ENCODE assay signal across 8 mouse cellular contexts in genomic region chr2:126552357-126553290, GRCm38 (mm10). TPM values are rescaled to one million over a fixed set of nuclear protein-coding genes. Genes with fewer than 3 reads are reported as not detected.
DNase-seq lines count a peak whose midpoint lies in the region; ATAC-seq and TF ChIP-seq lines count a peak whose summit lies in the region.

Slc27a2 (plus strand) TSS chr2:126552407.

- H3K27me3 ChIP-seq in lung, embryonic 15.5 days: peaks cover 42% of the 10 kb centered on the region

- DNase-seq in ovary, postnatal 36 days (ENCODE audit: low spot score): peak; percentile 52
- DNase-seq in ovary, postnatal 10 days (ENCODE audit: low spot score): no peak
- peak; percentile 41 for DNase-seq in embryo, embryonic 10.5 days (ENCODE audit: low spot score)
- peak; percentile 11 to 19 for DNase-seq in heart, postnatal 14 days
- no peak for DNase-seq in large intestine, adult 2 months (ENCODE audit: low read depth, low spot score)
- DNase-seq in MN1 (ENCODE audit: low spot score): no peak

- H3K9me3 ChIP-seq in lung, embryonic 15.5 days: no peaks in the 10 kb centered on the region

- intact Hi-C loops in heart, postnatal 14 days (cut with DNase I): no loop called here

- TF ChIP-seq CTCF in olfactory bulb, adult 2 months (IDR thresholded peaks at IDR 0.05; ENCODE audit: insufficient read depth, low read depth, low read length): no peak

- no peaks in the 10 kb centered on the region for H3K36me3 ChIP-seq in lung, embryonic 15.5 days

- TF ChIP-seq POLR2A in olfactory bulb, adult 2 months (IDR thresholded peaks at IDR 0.05; ENCODE audit: insufficient read depth, low read depth, low read length): no peak

- H3K4me2 ChIP-seq in lung, embryonic 15.5 days: peak within 1 kb of the TSS; percentile 92

- no peak within 1 kb of the TSS for H3K27ac ChIP-seq in lung, embryonic 15.5 days
- H3K27ac ChIP-seq in olfactory bulb, adult 2 months (ENCODE audit: insufficient read depth, low read depth, low read length): no peak within 1 kb of the TSS

- H3K4me3 ChIP-seq in lung, embryonic 15.5 days: peak within 1 kb of the TSS; percentile 46
- peak within 1 kb of the TSS; percentile 53 for H3K4me3 ChIP-seq in olfactory bulb, adult 2 months (ENCODE audit: insufficient read depth, low read depth, low read length)

- peaks cover 16% of the 10 kb centered on the region for H3K4me1 ChIP-seq in lung, embryonic 15.5 days
- peaks cover 13% of the 10 kb centered on the region for H3K4me1 ChIP-seq in olfactory bulb, adult 2 months (ENCODE audit: control insufficient read depth, insufficient read depth, low read length)

- ATAC-seq in lung, embryonic 15.5 days (ENCODE audit: borderline replicate concordance, extremely low read depth, low FRiP score, low TSS enrichment): peak; percentile 76; the same call in 1 of the 2 replicates

- WGBS in large intestine, adult 2 months: 4% methylated on average over 61 of the region's 61 CpGs
- 2% methylated on average over 58 of the region's 61 CpGs for WGBS in lung, embryonic 15.5 days
- 2% methylated on average over 61 of the region's 61 CpGs for WGBS in olfactory bulb, adult 2 months

- H3K9ac ChIP-seq in lung, embryonic 15.5 days: peak within 1 kb of the TSS; percentile 27

RNA-seq across cellular contexts. Expression of gene Slc27a2, which starts in this region (rescaled TPM):
- total RNA-seq in heart, postnatal 14 days (2021): 1 to 10 TPM in 1 of 2 experiments, not detected in 1; 1.2 TPM
- polyA plus RNA-seq in large intestine, adult 2 months (2012; rRNA removed): 12.4 and 28.5 TPM in 2 replicates
- 1.3 and 1.5 TPM in 2 replicates for polyA plus RNA-seq in lung, embryonic 15.5 days (2015; fragmentation: Nextera tagmentation; extraction: Ambion mirVana)
- not detected in 2 replicates for polyA plus RNA-seq in olfactory bulb, adult 2 months (2012; ENCODE audit: insufficient read depth, insufficient read length, low replicate concordance, missing spikeins)

Comparison
In these comparisons a context has a peak if more than half of its experiments do, and no peak if none do; other contexts are left out.
1. DNase-seq: peak in ovary, postnatal 36 days (single experiment), embryo, embryonic 10.5 days (single experiment) and heart, postnatal 14 days (2 of 2); none in ovary, postnatal 10 days (single experiment), large intestine, adult 2 months (single experiment) and MN1 (single experiment).